Mouse (Mus musculus) liver, embryonic 15.5 days (tissue): ENCODE results near the gene Asic2. TPM values are rescaled to one million over a fixed set of nuclear protein-coding genes. Genes with fewer than 3 reads are reported as not detected.

Experiments used
- ATAC-seq: fragments of 200-750 bp; cut with Nextera tagmentation; 2 replicates; pipeline ENCODE4 v1.8.0; 2017; ENCODE audit warnings: moderate number of reproducible peaks, mild to moderate bottlenecking, moderate library complexity; ENCODE audit not compliant: insufficient read depth
- H3K27ac ChIP-seq: fragments of 300-500 bp; sonication (generic); replicated peaks from 2 replicates; pipeline ENCODE4 v1.5.1; 2015; ENCODE audit warnings: mild to moderate bottlenecking, inconsistent platforms
- H3K27me3 ChIP-seq: fragments of 300-500 bp; sonication (generic); 2 replicates; pipeline ENCODE4 v1.6.1; 2015; ENCODE audit warnings: mild to moderate bottlenecking, inconsistent platforms
- H3K36me3 ChIP-seq: fragments of 300-500 bp; sonication (generic); replicated peaks from 2 replicates; pipeline ENCODE4 v1.6.1; 2015; ENCODE audit warnings: moderate library complexity, mild to moderate bottlenecking, inconsistent platforms
- H3K4me1 ChIP-seq: fragments of 300-500 bp; sonication (generic); replicated peaks from 2 replicates; pipeline ENCODE4 v1.6.1; 2015; ENCODE audit warnings: inconsistent platforms
- H3K4me2 ChIP-seq: fragments of 300-500 bp; sonication (generic); 2 replicates; pipeline ENCODE4 v1.6.1; 2015; ENCODE audit warnings: moderate library complexity, mild to moderate bottlenecking, inconsistent platforms
- H3K4me3 ChIP-seq: fragments of 300-500 bp; sonication (generic); replicated peaks from 2 replicates; pipeline ENCODE4 v1.5.1; 2015; ENCODE audit warnings: mild to moderate bottlenecking, inconsistent platforms
- H3K9ac ChIP-seq: fragments of 300-500 bp; sonication (generic); 2 replicates; pipeline ENCODE4 v1.6.1; 2015; ENCODE audit warnings: moderate library complexity, mild to moderate bottlenecking, inconsistent platforms
- H3K9me3 ChIP-seq: fragments of 300-500 bp; sonication (generic); replicated peaks from 2 replicates; pipeline ENCODE4 v1.6.1; 2016; ENCODE audit warnings: inconsistent platforms
- WGBS: fragments of 180-500 bp; shearing (Covaris S2); methylation state at CpG from one replicate; pipeline ENCODE4 v1.1.7; 2015; ENCODE audit warnings: mixed read lengths; ENCODE audit not compliant: insufficient replicate concordance; 5-methylcytosine and 5-hydroxymethylcytosine counted together
- polyA plus RNA-seq: library from polyadenylated mRNA; unstranded; fragments of >200 nt; fragmentation: Nextera tagmentation; extraction: Ambion mirVana; gene quantifications from 2 replicates; pipeline ENCODE4 v1.2.1, GENCODE M21; 2015

The Asic2 gene
- polyA plus RNA-seq, 1 experiment from 2014 or later: 0.03 TPM

GRCm38 (mm10) chr11:80903426-80903825 is 1064.8 kb downstream of the Asic2 start:
- no peak for ATAC-seq
- Histone ChIP-seq H3K9ac (no peak overlapping the region), H3K27ac (no peak overlapping the region), H3K4me1 (no peaks in the 10 kb centered on the region; the same call in 1 of the 2 replicates), H3K27me3 (no peaks in the 10 kb centered on the region), H3K4me2 (no peak overlapping the region), H3K36me3 (no peaks in the 10 kb centered on the region), H3K4me3 (no peak overlapping the region), H3K9me3 (no peaks in the 10 kb centered on the region)
- 75% methylated on average over 10 of the region's 10 CpGs for WGBS

GRCm38 (mm10) chr11:80902664-80903063 is 1065.6 kb downstream of the Asic2 start:
- ATAC-seq: no peak
- no peaks in the 10 kb centered on the region for H3K9me3 ChIP-seq
- no peaks in the 10 kb centered on the region; the same call in 1 of the 2 replicates for H3K4me1 ChIP-seq
- no peak overlapping the region for H3K4me3 ChIP-seq
- H3K36me3 ChIP-seq: no peaks in the 10 kb centered on the region
- H3K27me3 ChIP-seq: no peaks in the 10 kb centered on the region
- WGBS: 47% methylated on average over 7 of the region's 7 CpGs
- H3K4me2 ChIP-seq: no peak overlapping the region
- no peak overlapping the region for H3K27ac ChIP-seq
- H3K9ac ChIP-seq: no peak overlapping the region

GRCm38 (mm10) chr11:80900555-80900954 is 1067.7 kb downstream of the Asic2 start:
- no peak for ATAC-seq
- Histone ChIP-seq H3K36me3 (no peaks in the 10 kb centered on the region), H3K4me2 (no peak overlapping the region), H3K9me3 (no peaks in the 10 kb centered on the region), H3K27me3 (no peaks in the 10 kb centered on the region), H3K27ac (no peak overlapping the region), H3K9ac (no peak overlapping the region), H3K4me3 (no peak overlapping the region), H3K4me1 (no peaks in the 10 kb centered on the region; the same call in 1 of the 2 replicates)
- WGBS: 59% methylated on average over 4 of the region's 4 CpGs

GRCm38 (mm10) chr11:80895853-80896252 is 1072.4 kb downstream of the Asic2 start:
- H3K9ac ChIP-seq: no peak overlapping the region
- no peaks in the 10 kb centered on the region for H3K36me3 ChIP-seq
- H3K4me3 ChIP-seq: no peak overlapping the region
- H3K27ac ChIP-seq: no peak overlapping the region
- WGBS: 72% methylated on average over 3 of the region's 3 CpGs
- no peak for ATAC-seq
- no peaks in the 10 kb centered on the region for H3K4me1 ChIP-seq
- peaks cover 10% of the 10 kb centered on the region for H3K27me3 ChIP-seq
- H3K4me2 ChIP-seq: no peak overlapping the region
- H3K9me3 ChIP-seq: no peaks in the 10 kb centered on the region

- Histone ChIP-seq H3K4me2 (no peak overlapping the region), H3K27me3 (peaks cover 38% of the 10 kb centered on the region), H3K4me3 (no peak overlapping the region), H3K27ac (no peak overlapping the region), H3K9me3 (no peaks in the 10 kb centered on the region), H3K9ac (no peak overlapping the region), H3K36me3 (no peaks in the 10 kb centered on the region), H3K4me1 (no peaks in the 10 kb centered on the region)
- WGBS: 12% methylated on average over 7 of the region's 7 CpGs
- no peak for ATAC-seq
Observed at GRCm38 (mm10) chr11:80889336-80890063, 1078.8 kb downstream of the Asic2 start.

GRCm38 (mm10) chr11:80887021-80887420 is 1081.2 kb downstream of the Asic2 start:
- H3K9ac ChIP-seq: no peak overlapping the region
- WGBS: 53% methylated on average over 3 of the region's 3 CpGs
- no peaks in the 10 kb centered on the region for H3K9me3 ChIP-seq
- no peak for ATAC-seq
- H3K4me3 ChIP-seq: no peak overlapping the region
- no peaks in the 10 kb centered on the region for H3K36me3 ChIP-seq
- no peak overlapping the region for H3K4me2 ChIP-seq
- H3K4me1 ChIP-seq: no peaks in the 10 kb centered on the region
- H3K27me3 ChIP-seq: peaks cover 36% of the 10 kb centered on the region
- H3K27ac ChIP-seq: no peak overlapping the region

- Histone ChIP-seq H3K9ac (no peak overlapping the region), H3K27ac (no peak overlapping the region), H3K9me3 (no peaks in the 10 kb centered on the region), H3K4me1 (no peaks in the 10 kb centered on the region), H3K4me2 (no peak overlapping the region), H3K4me3 (no peak overlapping the region), H3K36me3 (no peaks in the 10 kb centered on the region), H3K27me3 (peaks cover 32% of the 10 kb centered on the region)
- 61% methylated on average over 7 of the region's 7 CpGs for WGBS
- no peak for ATAC-seq
Observed at GRCm38 (mm10) chr11:80886365-80886764, 1081.9 kb downstream of the Asic2 start.

GRCm38 (mm10) chr11:80884521-80885231 is 1083.6 kb downstream of the Asic2 start:
- Histone ChIP-seq H3K27me3 (peaks cover 24% of the 10 kb centered on the region), H3K9me3 (no peaks in the 10 kb centered on the region), H3K36me3 (no peaks in the 10 kb centered on the region), H3K27ac (no peak overlapping the region), H3K9ac (no peak overlapping the region), H3K4me2 (no peak overlapping the region), H3K4me3 (no peak overlapping the region), H3K4me1 (no peaks in the 10 kb centered on the region)
- ATAC-seq: no peak
- 42% methylated on average over 6 of the region's 6 CpGs for WGBS

- Histone ChIP-seq H3K4me2 (no peak overlapping the region), H3K27me3 (0 out of 2 replicates have a peak, but pooled peaks cover 11% of the 10 kb centered on the region), H3K4me3 (no peak overlapping the region), H3K9me3 (no peaks in the 10 kb centered on the region), H3K27ac (no peak overlapping the region), H3K9ac (no peak overlapping the region), H3K36me3 (no peaks in the 10 kb centered on the region), H3K4me1 (no peaks in the 10 kb centered on the region)
- 66% methylated on average over 7 of the region's 7 CpGs for WGBS
- ATAC-seq: no peak
Observed at GRCm38 (mm10) chr11:80882229-80882810, 1085.9 kb downstream of the Asic2 start.

- no peak overlapping the region for H3K4me3 ChIP-seq
- H3K4me1 ChIP-seq: peaks cover 10% of the 10 kb centered on the region
- no peak overlapping the region for H3K4me2 ChIP-seq
- 66% methylated on average over 2 of the region's 2 CpGs for WGBS
- H3K27me3 ChIP-seq: 0 out of 2 replicates have a peak, but pooled peaks cover 5% of the 10 kb centered on the region
- no peaks in the 10 kb centered on the region for H3K36me3 ChIP-seq
- H3K9me3 ChIP-seq: no peaks in the 10 kb centered on the region
- H3K27ac ChIP-seq: no peak overlapping the region
- ATAC-seq: no peak
- H3K9ac ChIP-seq: no peak overlapping the region
Observed at GRCm38 (mm10) chr11:80878026-80878425, 1090.2 kb downstream of the Asic2 start.

GRCm38 (mm10) chr11:80877131-80877651 is 1091.1 kb downstream of the Asic2 start:
- 0 out of 2 replicates have a peak, but pooled peaks cover 5% of the 10 kb centered on the region for H3K27me3 ChIP-seq
- ATAC-seq: no peak
- no peaks in the 10 kb centered on the region for H3K36me3 ChIP-seq
- WGBS: 64% methylated on average over 11 of the region's 11 CpGs
- no peaks in the 10 kb centered on the region for H3K9me3 ChIP-seq
- no peak overlapping the region for H3K4me3 ChIP-seq
- H3K4me2 ChIP-seq: no peak overlapping the region
- peaks cover 18% of the 10 kb centered on the region for H3K4me1 ChIP-seq
- no peak overlapping the region for H3K27ac ChIP-seq
- no peak overlapping the region for H3K9ac ChIP-seq
